Mouse (Mus musculus) kidney, embryonic 14.5 days (tissue): ENCODE measurements around the gene Patz1. TPM values are rescaled to one million over a fixed set of nuclear protein-coding genes. Genes with fewer than 3 reads are reported as not detected.

Experiments used
- ATAC-seq: fragments of 200-750 bp; cut with Nextera tagmentation; 2 replicates; pipeline ENCODE4 v1.8.0; 2017; ENCODE audit warnings: moderate number of reproducible peaks, mild to moderate bottlenecking, moderate TSS enrichment, moderate library complexity; ENCODE audit not compliant: low FRiP score, low TSS enrichment
- H3K27ac ChIP-seq: fragments of 300-500 bp; sonication (generic); 2 replicates; pipeline ENCODE4 v1.5.1; 2014; ENCODE audit warnings: low read depth, mild to moderate bottlenecking, low read length, moderate library complexity, mixed read lengths
- H3K27me3 ChIP-seq: fragments of 300-500 bp; sonication (generic); 2 replicates; pipeline ENCODE4 v1.6.1; 2014; ENCODE audit warnings: mild to moderate bottlenecking, low read length; ENCODE audit not compliant: control insufficient read depth, insufficient read depth
- H3K36me3 ChIP-seq: fragments of 300-500 bp; sonication (generic); 2 replicates; pipeline ENCODE4 v1.6.1; 2014; ENCODE audit warnings: low read length, mixed read lengths; ENCODE audit not compliant: control insufficient read depth, insufficient read depth
- H3K4me1 ChIP-seq: fragments of 300-500 bp; sonication (generic); 2 replicates; pipeline ENCODE4 v1.6.1; 2014; ENCODE audit warnings: low read length, mixed read lengths; ENCODE audit not compliant: control insufficient read depth, insufficient read depth
- H3K4me2 ChIP-seq: fragments of 300-500 bp; sonication (generic); replicated peaks from 2 replicates; pipeline ENCODE4 v1.6.1; 2014; ENCODE audit warnings: low read depth, mild to moderate bottlenecking, low read length
- H3K4me3 ChIP-seq: fragments of 300-500 bp; sonication (generic); 2 replicates; pipeline ENCODE4 v1.5.1; 2014; ENCODE audit warnings: mild to moderate bottlenecking, low read length
- H3K9ac ChIP-seq: fragments of 300-500 bp; sonication (generic); 2 replicates; pipeline ENCODE4 v1.6.1; 2014; ENCODE audit warnings: low read depth, mild to moderate bottlenecking, low read length, moderate library complexity
- H3K9me3 ChIP-seq: fragments of 300-500 bp; sonication (generic); 2 replicates; pipeline ENCODE4 v1.6.1; 2016; ENCODE audit warnings: low read length; ENCODE audit not compliant: control insufficient read depth
- WGBS: fragments of 180-500 bp; shearing (Covaris S2); extraction: QIAGEN DNeasy Blood & Tissue Kit; methylation state at CpG from one replicate; pipeline ENCODE4 v1.1.7; 2014; 5-methylcytosine and 5-hydroxymethylcytosine counted together
- polyA plus RNA-seq: library from polyadenylated mRNA; unstranded; fragments of >200 nt; fragmentation: Nextera tagmentation; extraction: Ambion mirVana; gene quantifications from 2 replicates; pipeline ENCODE4 v1.2.1, GENCODE M21; 2014

Patz1 gene
- polyA plus RNA-seq, 1 experiment from 2014 or later, result 76.6 TPM

DNA sequence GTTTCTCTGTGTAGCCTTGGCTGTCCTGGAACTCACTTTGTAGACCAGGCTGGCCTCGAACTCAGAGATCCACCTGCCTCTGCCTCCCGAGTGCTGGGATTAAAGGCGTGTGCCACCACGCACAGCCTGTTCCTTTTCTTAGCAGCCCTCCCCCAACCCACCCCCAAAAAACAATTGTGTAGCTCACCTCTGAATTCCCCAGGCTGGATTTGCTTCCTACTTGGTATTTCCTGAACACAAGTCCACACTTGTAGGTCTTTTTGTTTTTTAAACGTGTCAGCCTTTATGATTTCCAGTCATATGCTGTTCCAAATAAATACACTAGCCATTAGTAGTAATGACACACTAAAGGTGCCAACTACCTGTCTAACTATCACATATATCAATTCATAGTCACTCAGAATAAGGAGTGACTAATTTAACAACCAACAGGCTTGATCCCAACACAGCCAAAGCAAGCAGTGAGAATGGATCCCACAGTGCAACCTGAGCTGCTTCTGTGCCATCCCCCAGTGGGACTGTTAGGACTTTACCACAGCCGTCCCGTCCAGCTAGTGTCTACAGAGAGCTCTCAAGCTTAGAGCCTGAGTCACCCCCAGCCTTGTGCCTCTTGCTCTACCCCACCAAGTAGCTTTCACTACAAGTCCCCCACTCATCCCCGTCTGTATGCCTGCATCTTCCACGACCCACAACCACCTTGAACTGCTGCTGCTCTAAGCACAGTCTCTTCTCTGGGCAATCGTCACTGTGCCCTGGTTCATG, 23.1 kb downstream of the Patz1 start:
- no peak for ATAC-seq

DNA sequence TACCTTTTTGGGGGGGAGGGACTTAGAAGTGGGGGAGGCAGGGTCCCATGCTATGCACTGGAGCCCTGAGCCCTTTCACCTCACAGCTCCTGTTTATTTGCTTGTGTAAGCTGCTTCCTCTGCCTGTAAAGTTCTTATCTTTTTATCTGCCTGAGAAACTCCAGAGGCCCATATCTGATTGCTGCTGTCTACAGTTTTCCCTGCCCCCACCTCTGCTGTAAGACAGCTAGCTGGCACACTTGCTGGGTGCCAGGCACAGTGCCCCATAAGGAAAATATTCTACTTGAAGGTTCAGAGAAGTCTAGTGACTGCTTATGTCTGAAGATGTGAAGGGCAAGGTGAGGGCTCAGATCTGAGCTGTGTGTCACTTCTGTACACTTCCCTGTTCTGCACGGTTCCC, 24.6 kb downstream of the Patz1 start:
- Histone ChIP-seq H3K36me3 (peaks cover 36% of the 10 kb centered on the region), H3K9ac (no peak overlapping the region), H3K9me3 (no peaks in the 10 kb centered on the region), H3K4me3 (no peak overlapping the region), H3K4me1 (no peaks in the 10 kb centered on the region), H3K27ac (no peak overlapping the region), H3K4me2 (no peak overlapping the region), H3K27me3 (no peaks in the 10 kb centered on the region)
- 93% methylated on average over 1 of the region's 1 CpGs for WGBS
- ATAC-seq, result no peak

More for the DNA sequence above, 23.1 kb downstream of the Patz1 start:
- no peak overlapping the region for H3K9ac ChIP-seq
- H3K36me3 ChIP-seq, result peaks cover 51% of the 10 kb centered on the region
- H3K27ac ChIP-seq, result no peak overlapping the region
- H3K4me1 ChIP-seq, result no peaks in the 10 kb centered on the region
- H3K27me3 ChIP-seq, result no peaks in the 10 kb centered on the region
- no peak overlapping the region for H3K4me2 ChIP-seq
- WGBS, result 81% methylated on average over 9 of the region's 10 CpGs
- no peaks in the 10 kb centered on the region for H3K9me3 ChIP-seq
- no peak overlapping the region for H3K4me3 ChIP-seq

DNA sequence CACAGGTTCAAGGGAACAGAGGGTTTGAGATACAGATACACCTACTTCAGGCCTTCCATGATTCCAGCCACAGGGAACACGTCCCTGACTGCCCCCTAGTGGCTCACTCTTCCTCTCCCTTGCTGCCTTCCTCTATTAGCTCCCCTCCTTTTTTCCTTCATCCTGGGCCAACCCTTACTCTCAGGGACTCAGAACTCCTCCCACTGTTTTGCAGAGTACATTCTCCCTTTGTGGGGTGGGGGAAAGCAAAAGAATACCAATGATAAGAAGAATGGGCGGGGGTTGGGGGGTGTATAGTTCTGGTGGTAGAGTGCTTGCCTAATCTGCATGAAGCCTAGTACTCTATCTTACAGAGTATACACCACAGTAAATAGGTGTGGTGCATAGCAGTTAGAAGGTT, 25.5 kb downstream of the Patz1 start:
- H3K9ac ChIP-seq, result no peak overlapping the region
- H3K27ac ChIP-seq, result no peak overlapping the region
- no peaks in the 10 kb centered on the region for H3K9me3 ChIP-seq
- H3K4me2 ChIP-seq, result no peak overlapping the region
- no peak overlapping the region for H3K4me3 ChIP-seq
- H3K36me3 ChIP-seq, result peaks cover 27% of the 10 kb centered on the region
- ATAC-seq, result peak; percentile 68; the same call in 1 of the 2 replicates
- no peaks in the 10 kb centered on the region for H3K4me1 ChIP-seq
- H3K27me3 ChIP-seq, result no peaks in the 10 kb centered on the region
- 39% methylated on average over 2 of the region's 2 CpGs for WGBS

DNA sequence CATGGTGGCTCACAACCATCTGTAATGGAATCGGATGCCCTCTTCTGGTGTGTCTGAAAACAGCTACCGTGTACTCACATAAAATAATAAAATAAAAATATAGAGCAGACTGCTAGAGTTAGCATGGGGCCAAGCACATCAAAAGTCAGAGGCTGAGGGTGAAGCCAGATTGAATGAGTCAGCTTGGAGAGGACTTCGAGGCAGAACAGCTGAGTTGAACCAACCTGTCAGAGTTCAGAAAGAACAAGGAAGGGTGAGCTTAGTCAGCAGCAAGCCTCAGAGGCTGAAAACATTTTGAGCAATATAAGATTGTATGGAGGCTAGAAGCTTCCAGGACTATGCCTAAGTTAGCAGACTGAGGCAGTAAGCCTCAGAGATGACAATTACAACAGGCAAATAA, 29.6 kb downstream of the Patz1 start:
- no peak overlapping the region for H3K4me3 ChIP-seq
- H3K36me3 ChIP-seq, result no peaks in the 10 kb centered on the region
- no peak overlapping the region for H3K9ac ChIP-seq
- no peak for ATAC-seq
- no peak overlapping the region for H3K4me2 ChIP-seq
- H3K27ac ChIP-seq, result no peak overlapping the region
- H3K27me3 ChIP-seq, result no peaks in the 10 kb centered on the region
- no peaks in the 10 kb centered on the region for H3K4me1 ChIP-seq
- H3K9me3 ChIP-seq, result no peaks in the 10 kb centered on the region
- WGBS, result 91% methylated on average over 3 of the region's 3 CpGs

GRCm38 (mm10) chr11:3328271-3328670, 39.6 kb downstream of the Patz1 start:
- H3K4me1 ChIP-seq, result peaks cover 11% of the 10 kb centered on the region; the same call in 1 of the 2 replicates

GRCm38 (mm10) chr11:3328806-3329775, 40.4 kb downstream of the Patz1 start:
- H3K9ac ChIP-seq, result no peak overlapping the region
- no peaks in the 10 kb centered on the region for H3K36me3 ChIP-seq
- 73% methylated on average over 11 of the region's 11 CpGs for WGBS
- H3K27ac ChIP-seq, result no peak overlapping the region
- no peaks in the 10 kb centered on the region for H3K27me3 ChIP-seq
- no peaks in the 10 kb centered on the region for H3K9me3 ChIP-seq
- peaks cover 11% of the 10 kb centered on the region; the same call in 1 of the 2 replicates for H3K4me1 ChIP-seq
- H3K4me2 ChIP-seq, result no peak overlapping the region
- no peak for ATAC-seq
- H3K4me3 ChIP-seq, result no peak overlapping the region

More at GRCm38 (mm10) chr11:3328271-3328670, 39.6 kb downstream of the Patz1 start:
- ATAC-seq, result no peak
- Histone ChIP-seq H3K4me3 (no peak overlapping the region), H3K27me3 (no peaks in the 10 kb centered on the region), H3K36me3 (no peaks in the 10 kb centered on the region), H3K4me2 (no peak overlapping the region), H3K9ac (no peak overlapping the region), H3K27ac (no peak overlapping the region), H3K9me3 (no peaks in the 10 kb centered on the region)
- WGBS, result 81% methylated on average over 5 of the region's 5 CpGs

DNA sequence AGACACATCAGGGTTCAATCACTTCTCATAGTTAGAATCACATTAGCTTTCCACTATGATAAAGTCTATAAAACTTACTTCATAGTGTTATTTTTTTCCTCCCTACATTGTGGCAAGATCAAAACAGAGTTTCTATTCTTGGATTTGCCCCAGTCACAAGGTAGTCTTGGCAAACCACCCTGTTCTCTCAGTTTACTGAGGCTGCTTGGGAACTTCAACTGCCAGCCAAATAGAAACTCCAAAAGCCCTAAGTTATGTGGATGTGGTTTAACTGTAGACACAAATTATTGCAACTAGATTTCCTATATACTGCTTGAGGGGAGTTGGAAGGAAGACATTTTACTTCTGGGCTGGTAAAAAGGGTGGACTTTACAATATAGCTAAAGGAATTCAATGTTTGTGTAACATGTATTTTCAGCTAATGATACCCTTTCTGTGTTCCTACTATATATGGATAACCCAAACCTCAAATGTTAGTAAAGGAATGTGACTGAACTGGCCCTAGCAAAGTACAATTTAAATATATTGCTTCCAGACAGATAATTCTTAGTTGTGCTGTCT, 41.3 kb downstream of the Patz1 start, which contains the start of gene Pik3ip1:
Gene Pik3ip1, plus strand, starts transcription at position 511 of the 561 bp plus-strand sequence.
- no peaks in the 10 kb centered on the region for H3K27me3 ChIP-seq
- H3K9ac ChIP-seq, result peak within 1 kb of the TSS; percentile 64
- H3K4me3 ChIP-seq, result peak within 1 kb of the TSS; percentile 52
- no peak within 1 kb of the TSS for H3K27ac ChIP-seq
- H3K4me2 ChIP-seq, result peak within 1 kb of the TSS; percentile 99
- peaks cover 12% of the 10 kb centered on the region for H3K4me1 ChIP-seq
- H3K9me3 ChIP-seq, result no peaks in the 10 kb centered on the region
- H3K36me3 ChIP-seq, result no peaks in the 10 kb centered on the region
- no peak for ATAC-seq

GRCm38 (mm10) chr11:3330566-3330965, 41.9 kb downstream of the Patz1 start:
- Histone ChIP-seq H3K36me3 (no peaks in the 10 kb centered on the region), H3K27ac (no peak overlapping the region), H3K9ac (peak overlapping the region; percentile 64), H3K27me3 (no peaks in the 10 kb centered on the region), H3K4me2 (peak overlapping the region; percentile 99), H3K4me1 (peaks cover 18% of the 10 kb centered on the region), H3K4me3 (peak overlapping the region; percentile 52), H3K9me3 (no peaks in the 10 kb centered on the region)
- 1% methylated on average over 9 of the region's 9 CpGs for WGBS
- ATAC-seq, result 0 out of 2 replicates have a peak, but pooled peaks have one; percentile 23
